Mouse (Mus musculus) liver, adult (tissue): Measurements from ENCODE around the gene Ptpn22.

ENCODE experiments used
- GATA4 ChIP-seq: IDR thresholded peaks from 2 replicates; pipeline ENCODE4 v1.6.1; 2014; ENCODE audit warnings: mild to moderate bottlenecking, low read length; ENCODE audit not compliant: insufficient replicate concordance

Gene Ptpn22

DNA sequence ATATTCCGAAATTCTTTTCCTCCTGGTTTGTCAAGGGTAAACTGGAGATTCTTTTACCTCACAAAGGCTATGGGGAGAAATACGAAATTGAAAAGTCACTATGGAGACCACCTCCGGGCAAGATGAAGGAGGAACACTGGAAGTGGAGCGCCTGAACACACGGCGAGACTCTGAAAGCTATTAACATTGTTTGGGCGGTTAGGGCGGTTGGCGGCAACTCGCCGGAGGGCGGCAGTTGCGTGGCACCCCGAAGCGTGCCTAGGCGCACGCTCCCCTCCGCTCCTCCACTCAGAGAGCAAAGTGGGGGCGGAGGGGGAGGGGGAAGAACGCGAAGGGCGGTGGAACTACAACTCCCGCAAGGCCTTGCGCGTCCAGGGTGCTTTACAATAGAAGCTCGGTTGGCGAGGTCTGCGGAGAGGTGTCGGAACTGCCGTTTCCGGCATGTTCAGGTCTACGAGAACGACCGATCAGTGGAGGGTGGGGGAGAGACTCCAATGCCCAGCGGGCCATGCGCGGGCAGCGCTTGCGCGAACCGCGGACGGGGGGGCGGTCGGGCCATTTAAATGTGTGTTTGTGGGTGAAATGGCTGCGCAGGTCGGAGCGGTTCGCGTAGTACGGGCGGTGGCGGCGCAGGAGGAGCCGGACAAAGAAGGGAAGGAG, 54.5 kb downstream of the Ptpn22 start, which contains the start of gene Rsbn1:
Rsbn1 (plus strand) TSS at position 111 of the 660 bp plus-strand sequence.
- TF ChIP-seq GATA4: no peak; the same call in 1 of the 2 replicates

DNA sequence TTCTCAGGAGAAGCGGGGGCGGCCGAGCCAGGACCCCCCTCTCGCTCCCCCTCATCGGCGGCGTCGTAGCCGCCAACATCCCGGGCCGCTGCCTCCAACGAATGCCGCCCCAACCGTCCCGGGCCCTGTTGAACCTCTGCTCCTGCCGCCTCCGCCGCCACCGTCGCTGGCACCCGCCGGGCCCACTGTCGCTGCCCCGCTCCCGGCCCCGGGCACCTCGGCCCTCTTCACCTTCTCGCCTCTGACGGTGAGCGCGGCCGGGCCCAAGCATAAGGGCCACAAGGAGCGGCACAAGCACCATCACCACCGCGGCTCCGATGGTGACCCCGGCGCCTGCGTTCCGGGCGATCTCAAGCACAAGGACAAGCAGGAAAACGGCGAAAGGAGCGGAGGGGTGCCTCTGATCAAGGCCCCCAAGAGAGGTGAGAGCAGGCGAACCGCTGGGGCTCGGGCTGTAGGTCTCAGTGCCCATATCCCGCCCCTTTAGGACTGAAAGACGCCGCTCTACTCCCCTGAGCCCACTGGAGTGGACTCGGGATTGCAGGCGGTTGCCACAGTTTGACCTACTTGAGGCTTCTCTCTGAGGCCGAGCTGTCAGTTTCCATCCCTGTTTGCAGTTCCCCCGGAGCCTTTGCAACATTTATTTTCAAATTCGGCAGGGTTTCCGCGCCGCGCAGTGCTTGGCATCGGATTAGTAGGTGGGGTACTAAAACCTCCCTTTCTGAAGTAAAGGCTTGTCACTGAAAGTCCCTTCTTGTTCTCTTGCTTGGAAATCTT, 55.3 kb downstream of the Ptpn22 start:
- TF ChIP-seq GATA4: no peak

DNA sequence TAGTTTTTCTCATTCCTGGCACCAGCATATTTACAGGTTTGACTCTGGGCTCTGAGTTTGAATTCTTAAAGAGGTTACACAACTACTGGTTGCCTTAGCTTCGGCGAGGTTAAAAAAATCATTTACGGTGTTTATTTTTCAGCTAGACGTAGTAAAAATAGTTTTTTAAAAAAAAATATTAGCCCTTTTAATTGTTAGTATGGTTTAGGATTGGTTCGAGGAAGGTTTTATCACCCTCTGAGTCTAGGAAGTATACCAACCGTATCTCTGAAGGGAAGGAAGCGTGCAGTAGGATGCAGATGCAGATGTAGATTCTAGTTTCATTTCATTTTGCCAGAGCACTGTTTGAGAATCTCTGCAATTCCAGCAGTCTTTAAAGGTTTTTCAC, 55.9 kb downstream of the Ptpn22 start:
- no peak for TF ChIP-seq GATA4

DNA sequence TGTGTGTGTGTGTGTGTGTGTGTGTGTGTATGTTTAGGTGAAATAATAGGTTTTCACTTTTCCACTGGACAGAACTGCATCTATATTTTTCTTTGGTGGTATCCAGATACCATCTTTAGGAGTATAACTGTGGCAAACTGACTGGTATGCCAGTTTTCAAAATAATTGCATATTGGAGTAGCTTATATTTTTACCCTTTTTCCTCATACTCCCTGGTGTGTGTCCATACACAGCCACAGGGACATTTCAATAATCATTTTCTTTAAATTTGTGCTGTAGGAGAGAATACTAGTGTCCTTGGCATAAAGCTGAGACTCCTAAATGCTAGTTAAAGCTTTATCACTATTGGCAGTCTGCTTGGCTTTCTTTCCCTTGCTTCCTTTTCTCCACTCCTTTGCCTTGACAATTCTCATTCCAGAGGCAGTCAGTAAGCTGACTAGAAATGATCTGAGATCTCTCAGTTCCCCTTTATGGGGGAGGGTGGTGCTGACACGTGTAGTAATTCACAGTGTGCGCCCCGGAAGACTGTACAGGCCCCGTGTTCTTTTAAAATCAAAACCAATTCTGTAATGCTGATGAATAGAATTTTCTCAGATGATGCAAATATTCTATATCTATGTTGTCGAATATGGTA, 56.7 kb downstream of the Ptpn22 start:
- no peak for TF ChIP-seq GATA4

DNA sequence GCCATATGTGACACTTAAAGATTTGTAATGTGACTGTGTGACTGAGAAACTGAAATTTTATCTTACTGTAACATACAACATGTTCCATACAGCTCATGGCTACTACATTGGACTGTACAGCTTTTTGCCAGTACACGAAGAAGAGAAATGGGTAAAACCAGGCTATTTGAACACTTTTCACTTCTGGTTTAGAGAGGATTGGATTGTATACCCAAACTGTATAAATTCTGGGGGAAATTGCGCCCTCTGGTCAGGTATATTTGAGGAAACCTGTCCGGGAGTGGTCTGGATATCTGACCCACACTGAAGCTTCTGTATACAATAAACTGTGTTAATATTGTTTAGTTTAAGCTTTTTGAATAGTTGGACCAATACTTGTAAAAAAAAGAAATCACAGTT, 57.2 kb downstream of the Ptpn22 start:
- no peak for TF ChIP-seq GATA4

- no peak for TF ChIP-seq GATA4
These were observed 60.5 kb downstream of the Ptpn22 start for GRCm38 (mm10) chr3:103920094-103920493.

DNA sequence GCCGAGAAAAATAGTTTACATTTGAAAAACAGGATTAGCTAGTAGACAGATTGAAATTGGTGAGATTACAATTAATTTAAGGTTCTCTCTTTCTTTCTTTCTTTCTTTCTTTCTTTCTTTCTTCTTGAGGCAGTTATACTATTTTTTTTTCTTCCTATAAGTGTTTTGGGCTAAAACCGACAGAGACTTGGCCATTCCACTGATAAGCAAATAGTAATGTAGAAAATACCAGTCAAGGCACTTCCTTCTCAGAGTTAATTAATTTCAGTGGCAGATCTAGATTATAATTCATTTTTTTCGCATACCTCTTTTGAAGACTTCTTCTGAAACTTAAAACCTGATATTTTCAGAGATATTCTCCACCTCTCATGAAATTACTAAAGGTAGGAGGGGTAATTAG, 65.7 kb downstream of the Ptpn22 start:
- TF ChIP-seq GATA4: no peak

GRCm38 (mm10) chr3:103927511-103927910, 67.9 kb downstream of the Ptpn22 start:
- no peak for TF ChIP-seq GATA4

DNA sequence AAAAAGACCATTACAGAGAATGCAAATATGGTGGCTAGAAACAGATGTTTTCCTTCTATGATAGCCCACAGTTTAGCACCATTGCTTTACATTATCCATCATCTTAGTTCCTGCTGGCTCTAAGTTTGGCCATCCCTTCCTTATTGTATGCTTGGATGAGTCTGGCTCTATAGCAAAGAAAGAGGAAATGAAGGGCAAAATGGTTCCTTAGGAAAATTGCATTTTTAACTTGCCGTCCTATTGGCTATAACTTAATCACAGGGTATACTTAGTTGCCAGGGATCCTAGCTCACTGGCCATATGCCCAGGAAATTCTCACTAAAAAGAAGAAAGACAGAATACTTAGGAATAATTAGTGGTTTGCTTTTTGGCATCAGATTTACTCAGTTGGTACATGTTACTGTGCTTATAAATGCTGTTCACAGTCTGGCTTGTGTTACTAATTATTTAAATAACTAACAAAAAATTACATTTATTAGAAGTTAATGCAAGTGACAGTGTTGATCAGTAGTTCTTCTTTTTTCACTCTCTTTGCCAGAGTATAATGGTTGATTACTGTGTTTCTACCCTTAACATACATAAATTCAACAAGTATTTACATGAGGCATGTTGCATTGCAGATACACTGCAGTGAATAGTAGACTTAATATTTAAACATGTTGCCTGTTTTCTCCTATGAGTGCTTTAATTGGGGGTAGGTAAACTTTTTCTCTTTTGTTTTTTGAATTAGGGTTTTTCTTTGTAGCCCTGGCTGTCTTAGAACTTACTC, 85.4 kb downstream of the Ptpn22 start:
- no peak for TF ChIP-seq GATA4

- TF ChIP-seq GATA4: no peak
These were observed 89.1 kb downstream of the Ptpn22 start for GRCm38 (mm10) chr3:103948666-103949065.

GRCm38 (mm10) chr3:103960622-103961021, 101.0 kb downstream of the Ptpn22 start:
- no peak for TF ChIP-seq GATA4
